Mouse (Mus musculus) lung, embryonic 15.5 days (tissue): ENCODE results near the gene Rras. TPM values are rescaled to one million over a fixed set of nuclear protein-coding genes. Genes with fewer than 3 reads are reported as not detected.
A peak's percentile ranks its signal among the peaks of the same experiment; 100 is the strongest.

Experiments used
- ATAC-seq: fragments of 200-750 bp; cut with Nextera tagmentation; 2 replicates; pipeline ENCODE4 v1.8.0; 2017; ENCODE audit warnings: moderate number of reproducible peaks, borderline replicate concordance; ENCODE audit not compliant: low FRiP score, low TSS enrichment; ENCODE audit errors: extremely low read depth
- H3K27ac ChIP-seq: fragments of 300-500 bp; sonication (generic); 2 replicates; pipeline ENCODE4 v1.5.1; 2015; ENCODE audit warnings: moderate library complexity, mild to moderate bottlenecking, inconsistent platforms
- H3K27me3 ChIP-seq: fragments of 300-500 bp; sonication (generic); 2 replicates; pipeline ENCODE4 v1.6.1; 2015; ENCODE audit warnings: inconsistent platforms
- H3K36me3 ChIP-seq: fragments of 300-500 bp; sonication (generic); 2 replicates; pipeline ENCODE4 v1.6.1; 2015; ENCODE audit warnings: inconsistent platforms
- H3K4me1 ChIP-seq: fragments of 300-500 bp; sonication (generic); 2 replicates; pipeline ENCODE4 v1.6.1; 2015; ENCODE audit warnings: inconsistent platforms
- H3K4me2 ChIP-seq: fragments of 300-500 bp; sonication (generic); 2 replicates; pipeline ENCODE4 v1.6.1; 2015; ENCODE audit warnings: inconsistent platforms, mild to moderate bottlenecking, moderate library complexity
- H3K4me3 ChIP-seq: fragments of 300-500 bp; sonication (generic); 2 replicates; pipeline ENCODE4 v1.5.1; 2015; ENCODE audit warnings: mild to moderate bottlenecking, inconsistent platforms
- H3K9ac ChIP-seq: fragments of 300-500 bp; sonication (generic); 2 replicates; pipeline ENCODE4 v1.6.1; 2015; ENCODE audit warnings: inconsistent platforms
- H3K9me3 ChIP-seq: fragments of 300-500 bp; sonication (generic); 2 replicates; pipeline ENCODE4 v1.6.1; 2016; ENCODE audit warnings: inconsistent platforms
- WGBS: fragments of 180-500 bp; shearing (Covaris S2); methylation state at CpG from one replicate; pipeline ENCODE4 v1.1.7; 2015; 5-methylcytosine and 5-hydroxymethylcytosine counted together
- polyA plus RNA-seq: library from polyadenylated mRNA; unstranded; fragments of >200 nt; fragmentation: Nextera tagmentation; extraction: Ambion mirVana; gene quantifications from 2 replicates; pipeline ENCODE4 v1.2.1, GENCODE M21; 2015

The Rras gene
- polyA plus RNA-seq, 1 experiment from 2014 or later: 50.4 TPM

GRCm38 (mm10) chr7:45048923-45049657 lies 31.3 kb downstream of the Rras start:
- WGBS: 89% methylated on average over 23 of the region's 23 CpGs
- no peak for ATAC-seq
- Histone ChIP-seq H3K9ac (no peak overlapping the region), H3K9me3 (no peaks in the 10 kb centered on the region), H3K27me3 (no peaks in the 10 kb centered on the region), H3K4me2 (no peak overlapping the region), H3K4me3 (no peak overlapping the region), H3K4me1 (peaks cover 17% of the 10 kb centered on the region), H3K36me3 (peaks cover 62% of the 10 kb centered on the region), H3K27ac (no peak overlapping the region)

DNA sequence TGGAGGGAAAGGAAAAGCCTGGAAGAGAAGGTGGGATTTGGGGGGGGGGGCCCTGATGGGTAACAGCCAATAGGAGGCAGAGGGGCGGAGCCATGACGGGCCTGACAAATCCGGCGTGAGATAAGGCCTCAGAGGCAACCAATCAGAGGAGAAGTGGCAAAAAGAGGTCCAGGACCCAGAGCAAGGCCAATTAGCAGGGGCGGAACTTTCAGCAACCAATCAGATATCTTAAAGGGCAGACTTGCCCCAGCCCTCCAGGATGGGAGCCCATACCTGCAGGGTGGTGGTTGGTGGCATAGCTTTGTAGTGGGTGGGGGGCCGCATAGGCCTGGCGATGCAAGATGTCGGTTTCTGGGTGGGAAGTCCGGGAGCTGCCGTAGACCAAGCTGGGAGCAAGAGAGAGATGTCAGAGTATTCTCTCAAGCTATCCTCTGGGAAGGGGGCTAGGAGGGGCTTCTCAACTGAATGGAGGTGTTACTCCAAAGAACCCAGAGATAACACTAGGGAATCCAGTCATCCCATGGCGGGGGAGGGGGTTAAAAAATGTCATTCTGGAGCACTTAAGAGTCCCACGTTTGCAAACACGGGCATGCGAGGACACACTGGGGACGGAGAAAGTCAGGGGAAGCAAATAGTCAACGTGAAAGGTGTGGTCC lies 33.3 kb downstream of the Rras start:
- Histone ChIP-seq H3K4me1 (peaks cover 17% of the 10 kb centered on the region), H3K27ac (peak overlapping the region; percentile 100), H3K4me2 (peak overlapping the region; percentile 84), H3K27me3 (no peaks in the 10 kb centered on the region), H3K36me3 (peaks cover 43% of the 10 kb centered on the region), H3K9me3 (no peaks in the 10 kb centered on the region), H3K9ac (peak overlapping the region; percentile 93), H3K4me3 (peak overlapping the region; percentile 91)
- peak; percentile 3; the same call in 1 of the 2 replicates for ATAC-seq
- WGBS: 8% methylated on average over 16 of the region's 16 CpGs

DNA sequence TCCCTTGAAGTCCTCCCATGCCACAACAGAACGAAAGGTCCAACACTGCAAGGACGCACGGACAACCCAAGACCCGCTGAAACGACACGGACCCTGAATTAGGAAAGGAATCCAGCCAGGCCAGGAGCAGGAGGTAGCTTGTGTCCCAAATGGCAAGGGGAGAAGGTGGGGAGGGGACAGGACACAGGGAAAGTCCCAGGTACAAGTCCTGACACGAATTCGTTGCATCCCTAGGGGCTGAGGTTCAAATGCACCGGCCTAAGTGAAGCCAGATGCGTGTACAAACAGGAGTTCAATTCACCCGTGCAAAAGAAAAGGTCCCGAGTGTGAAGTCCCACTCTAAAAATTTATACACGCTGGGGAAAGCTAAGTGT lies 33.8 kb downstream of the Rras start:
- H3K36me3 ChIP-seq: peaks cover 38% of the 10 kb centered on the region
- H3K27ac ChIP-seq: peak overlapping the region; percentile 100
- ATAC-seq: no peak
- WGBS: 2% methylated on average over 13 of the region's 13 CpGs
- H3K4me3 ChIP-seq: peak overlapping the region; percentile 91
- peak overlapping the region; percentile 84 for H3K4me2 ChIP-seq
- no peaks in the 10 kb centered on the region for H3K27me3 ChIP-seq
- no peaks in the 10 kb centered on the region for H3K9me3 ChIP-seq
- H3K9ac ChIP-seq: peak overlapping the region; percentile 93
- H3K4me1 ChIP-seq: peaks cover 17% of the 10 kb centered on the region

- H3K27me3 ChIP-seq: no peaks in the 10 kb centered on the region
- H3K27ac ChIP-seq: peak overlapping the region; percentile 100
- H3K4me2 ChIP-seq: peak overlapping the region; percentile 84
- H3K36me3 ChIP-seq: peaks cover 31% of the 10 kb centered on the region
- H3K4me3 ChIP-seq: peak overlapping the region; percentile 91
- no peak for ATAC-seq
- peaks cover 17% of the 10 kb centered on the region for H3K4me1 ChIP-seq
- H3K9ac ChIP-seq: peak overlapping the region; percentile 93
- 1% methylated on average over 38 of the region's 38 CpGs for WGBS
- no peaks in the 10 kb centered on the region for H3K9me3 ChIP-seq
Observed at GRCm38 (mm10) chr7:45052181-45052861, 34.6 kb downstream of the Rras start.

GRCm38 (mm10) chr7:45052862-45053116 lies 35.0 kb downstream of the Rras start, which contains the start of gene Prr12:
Prr12 (minus strand) TSS chr7:45052881.
- H3K9ac ChIP-seq: peak within 1 kb of the TSS; percentile 93
- peak within 1 kb of the TSS; percentile 91 for H3K4me3 ChIP-seq
- no peaks in the 10 kb centered on the region for H3K9me3 ChIP-seq
- H3K27me3 ChIP-seq: no peaks in the 10 kb centered on the region
- H3K4me1 ChIP-seq: peaks cover 17% of the 10 kb centered on the region
- H3K36me3 ChIP-seq: peaks cover 26% of the 10 kb centered on the region
- no peak for ATAC-seq
- 3% methylated on average over 7 of the region's 18 CpGs for WGBS
- peak within 1 kb of the TSS; percentile 84 for H3K4me2 ChIP-seq
- peak within 1 kb of the TSS; percentile 100 for H3K27ac ChIP-seq

DNA sequence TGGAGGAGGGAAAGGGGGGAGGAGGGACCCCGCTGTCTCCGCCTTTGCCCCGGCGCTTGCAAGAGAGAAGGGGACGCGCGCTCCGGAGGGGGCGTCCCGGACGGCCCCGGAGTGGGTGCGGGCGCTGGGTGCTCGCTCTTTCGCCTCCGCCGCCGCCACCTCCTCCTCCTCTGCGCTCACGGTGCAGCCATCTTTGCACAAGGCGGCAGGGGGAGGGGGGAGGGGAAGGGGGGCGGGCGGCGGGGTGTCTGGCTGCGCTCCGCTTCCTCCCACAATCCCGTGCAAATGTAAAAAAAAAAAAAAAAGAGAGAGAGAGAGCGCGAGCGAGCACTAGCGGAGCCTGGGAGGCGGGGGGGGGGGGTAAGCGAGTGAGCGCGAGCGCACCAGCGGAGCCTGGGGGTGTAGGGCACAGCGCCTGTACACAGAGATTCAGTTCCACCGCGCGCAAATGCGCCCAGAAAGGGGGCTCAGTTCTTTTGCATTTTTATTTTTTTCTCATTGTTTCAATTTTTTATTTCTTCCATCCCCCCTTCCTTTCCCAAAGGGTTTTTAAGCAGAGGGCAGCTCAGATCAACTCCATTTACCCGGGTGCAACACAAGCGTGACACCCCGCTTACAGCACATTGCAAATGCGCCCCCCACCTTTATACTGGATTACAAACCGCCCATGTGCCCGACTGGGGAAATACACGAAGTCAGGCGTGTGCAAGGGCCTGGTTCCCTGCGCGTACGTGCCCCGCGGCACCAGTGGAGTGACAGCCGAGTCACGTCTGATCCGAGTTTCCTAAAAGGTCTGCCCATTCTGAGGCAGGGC lies 35.6 kb downstream of the Rras start:
- H3K27me3 ChIP-seq: no peaks in the 10 kb centered on the region
- H3K9me3 ChIP-seq: no peaks in the 10 kb centered on the region
- peak overlapping the region; percentile 100 for H3K27ac ChIP-seq
- H3K4me1 ChIP-seq: peaks cover 17% of the 10 kb centered on the region
- H3K9ac ChIP-seq: peak overlapping the region; percentile 93
- WGBS: 0% methylated on average over 44 of the region's 59 CpGs
- peak overlapping the region; percentile 91 for H3K4me3 ChIP-seq
- H3K36me3 ChIP-seq: peaks cover 21% of the 10 kb centered on the region
- peak; percentile 55 for ATAC-seq
- peak overlapping the region; percentile 84 for H3K4me2 ChIP-seq

DNA sequence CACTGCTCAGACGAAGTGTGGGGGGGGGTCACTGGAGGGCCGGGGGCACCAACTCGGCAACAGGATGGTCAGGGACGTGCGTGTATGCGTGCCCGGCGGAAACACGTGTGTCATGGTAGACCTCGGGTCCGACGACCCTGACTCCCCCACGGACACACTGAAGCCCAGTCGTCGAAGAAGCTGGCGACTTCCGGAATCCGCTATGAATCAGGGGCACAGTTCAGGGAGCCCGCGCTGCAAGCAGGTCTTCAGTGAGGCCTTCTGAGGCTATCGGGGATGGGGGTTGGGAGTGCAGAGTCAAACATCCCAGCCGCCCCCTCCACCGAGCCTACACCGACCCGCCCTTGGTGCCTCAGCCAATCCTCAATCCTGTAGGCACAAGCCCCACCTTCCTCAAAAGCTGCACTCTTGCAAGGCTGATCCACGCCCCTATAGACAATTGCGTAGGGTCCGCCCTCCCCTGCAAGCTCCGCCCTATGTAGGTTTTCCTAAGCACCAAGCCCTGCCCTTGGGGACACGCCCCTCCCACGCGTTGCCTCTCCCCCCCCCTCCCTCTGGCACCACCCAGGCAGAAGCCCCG lies 36.3 kb downstream of the Rras start:
- peak overlapping the region; percentile 91 for H3K4me3 ChIP-seq
- ATAC-seq: peak; percentile 95
- H3K27ac ChIP-seq: peak overlapping the region; percentile 100
- H3K4me2 ChIP-seq: peak overlapping the region; percentile 84
- WGBS: under 1% methylated on average over 33 of the region's 33 CpGs
- H3K9ac ChIP-seq: peak overlapping the region; percentile 93
- no peaks in the 10 kb centered on the region for H3K27me3 ChIP-seq
- no peaks in the 10 kb centered on the region for H3K9me3 ChIP-seq
- peaks cover 17% of the 10 kb centered on the region for H3K4me1 ChIP-seq
- peaks cover 14% of the 10 kb centered on the region for H3K36me3 ChIP-seq

DNA sequence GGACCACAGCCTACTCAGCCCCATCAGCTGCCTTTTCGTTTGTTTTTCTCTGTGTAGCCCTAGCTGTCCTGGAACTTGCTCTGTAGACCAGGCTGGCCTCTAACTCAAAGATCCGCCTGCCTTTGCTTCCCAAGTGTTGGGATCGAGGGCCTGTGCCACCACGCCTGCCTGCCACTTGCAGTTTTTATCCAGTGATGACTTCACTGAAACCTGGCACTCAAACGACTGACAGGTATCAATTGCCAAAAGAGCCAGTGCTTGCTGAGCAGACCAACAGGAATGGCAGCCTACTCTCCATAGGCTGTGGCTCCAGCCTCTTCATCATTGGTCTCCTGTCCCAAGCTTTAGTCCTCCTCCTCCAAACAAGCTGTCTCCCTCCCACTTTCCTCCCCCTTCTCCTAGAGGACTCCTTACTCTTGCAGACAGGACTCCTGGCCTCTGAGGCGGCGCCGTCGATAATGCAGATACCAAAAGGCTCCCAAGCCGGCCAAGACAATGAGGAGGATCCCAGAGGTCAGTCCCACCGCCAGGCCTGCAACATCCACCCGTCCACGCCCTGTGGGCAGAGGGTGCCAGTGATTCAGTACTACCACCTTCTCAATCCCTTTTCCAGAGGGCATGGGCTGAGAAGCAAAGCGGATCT lies 38.7 kb downstream of the Rras start:
- no peak for ATAC-seq
- WGBS: 64% methylated on average over 14 of the region's 14 CpGs
- H3K4me3 ChIP-seq: no peak overlapping the region

GRCm38 (mm10) chr7:45056972-45057348 lies 39.2 kb downstream of the Rras start:
- Histone ChIP-seq H3K4me3 (no peak overlapping the region), H3K4me2 (no peak overlapping the region), H3K27me3 (no peaks in the 10 kb centered on the region), H3K9me3 (no peaks in the 10 kb centered on the region), H3K4me1 (peaks cover 15% of the 10 kb centered on the region), H3K9ac (no peak overlapping the region), H3K27ac (no peak overlapping the region), H3K36me3 (no peaks in the 10 kb centered on the region)
- ATAC-seq: no peak

More for the DNA sequence above, 38.7 kb downstream of the Rras start:
- Histone ChIP-seq H3K9me3 (no peaks in the 10 kb centered on the region), H3K4me2 (no peak overlapping the region), H3K27me3 (no peaks in the 10 kb centered on the region), H3K27ac (no peak overlapping the region), H3K36me3 (no peaks in the 10 kb centered on the region), H3K9ac (no peak overlapping the region), H3K4me1 (peaks cover 15% of the 10 kb centered on the region)

DNA sequence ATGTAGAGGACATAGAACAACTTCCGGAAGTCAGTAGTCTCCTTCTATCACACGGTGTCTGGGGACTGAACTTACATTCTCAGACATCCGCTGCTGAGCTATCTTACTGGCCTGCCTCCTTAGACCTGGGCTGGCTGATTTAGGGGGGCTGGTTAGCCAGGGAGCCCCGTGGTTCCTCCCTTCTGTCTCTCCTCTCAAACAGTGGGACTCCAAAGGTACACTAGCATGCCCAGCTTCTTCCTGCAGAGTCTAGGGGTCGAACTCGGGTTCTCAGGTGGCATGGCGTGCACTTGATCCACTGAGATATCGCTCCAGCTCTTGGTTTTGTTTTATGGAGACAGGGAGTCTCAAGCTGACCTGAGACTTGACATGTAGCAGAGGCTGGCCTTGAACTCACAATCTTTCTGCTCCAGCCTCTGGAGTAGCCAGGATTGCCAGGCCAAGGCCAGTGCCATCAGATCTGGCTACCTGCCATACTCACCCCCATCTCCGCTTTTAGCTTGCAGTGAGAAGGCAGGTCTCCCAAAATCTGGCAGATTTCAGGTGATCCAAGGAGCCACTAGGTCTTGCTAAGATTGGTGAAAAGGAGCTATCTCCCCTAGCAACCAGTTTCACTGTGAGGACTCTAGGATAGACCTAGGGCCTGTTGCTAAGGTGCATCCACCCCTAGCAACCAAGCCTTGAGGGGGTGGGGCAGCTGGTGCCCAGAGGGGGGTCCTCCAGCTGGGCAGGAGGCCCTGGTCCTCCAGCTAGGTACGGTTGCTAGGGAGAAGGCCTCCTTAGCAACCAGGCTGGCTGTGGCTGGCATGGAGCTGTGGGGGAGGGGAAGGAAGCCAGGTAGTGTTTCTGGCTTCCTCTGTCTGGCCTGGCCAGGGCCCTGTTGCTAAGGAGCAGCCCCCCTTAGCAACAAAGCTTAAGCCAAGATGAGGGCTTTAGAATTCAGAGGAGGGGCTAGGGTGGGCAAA lies 41.1 kb downstream of the Rras start:
- Histone ChIP-seq H3K27ac (no peak overlapping the region), H3K4me2 (no peak overlapping the region), H3K36me3 (no peaks in the 10 kb centered on the region), H3K4me3 (no peak overlapping the region), H3K9ac (no peak overlapping the region), H3K4me1 (peaks cover 19% of the 10 kb centered on the region), H3K27me3 (no peaks in the 10 kb centered on the region), H3K9me3 (no peaks in the 10 kb centered on the region)
- no peak for ATAC-seq
- 70% methylated on average over 10 of the region's 10 CpGs for WGBS
